Comparison of ENCODE assay signal across 27 mouse cellular contexts in the genomic region with DNA sequence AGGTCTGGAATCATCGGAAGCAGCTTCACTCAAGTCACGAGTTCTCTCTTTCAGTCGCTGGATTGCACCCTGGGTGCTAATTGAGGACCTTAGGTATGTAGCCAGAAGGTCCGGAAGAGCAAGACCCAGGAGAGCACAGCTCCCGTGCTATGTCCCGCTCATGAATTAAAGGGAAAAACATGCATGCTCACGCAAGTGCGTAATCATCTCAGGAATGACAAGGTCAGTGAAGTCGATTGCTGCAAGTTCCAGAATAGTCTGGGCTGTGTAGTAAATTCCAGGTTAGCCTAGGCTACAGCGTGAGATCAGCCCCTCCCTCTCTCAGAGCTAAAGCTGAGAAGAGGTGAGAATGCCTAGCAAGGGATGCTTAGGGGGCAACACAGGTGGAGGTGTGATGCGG.
DNase-seq lines count a peak whose midpoint lies in the region; ATAC-seq and TF ChIP-seq lines count a peak whose summit lies in the region.
"Had no signal": no experiment of that assay in that cellular context is flagged by ENCODE, and none has a peak within 500 bp of the region (broad histone marks: within the 10 kb centered on the region; RNA-seq: fewer than 3 reads in every experiment).

No protein-coding gene starts in this region.

- 62% methylated on average over 11 of the region's 11 CpGs for WGBS in kidney, adult 2 months

- H3K4me1 ChIP-seq in kidney, adult 2 months (ENCODE audit: control insufficient read depth, insufficient read depth, low read length), result no peaks in the 10 kb centered on the region
- H3K4me1 ChIP-seq: forebrain, embryonic 13.5 days; forebrain, embryonic 15.5 days had no signal

- H3K36me3 ChIP-seq in kidney, adult 2 months (ENCODE audit: control insufficient read depth, insufficient read depth, low read length), result no peaks in the 10 kb centered on the region
- H3K36me3 ChIP-seq: embryonic facial prominence, embryonic 10.5 days; embryonic facial prominence, embryonic 12.5 days; forebrain, embryonic 15.5 days; G1E had no signal

- no peak for TF ChIP-seq POLR2A in kidney, adult 2 months (IDR thresholded peaks at IDR 0.05; ENCODE audit: low read depth, low read length)

- DNase-seq in adrenal gland, adult (ENCODE audit: inconsistent age in 2 of 2, low spot score in 1 of 2), result peak; percentile 26 to 56
- no peak for DNase-seq in adrenal gland, postnatal 4 days (ENCODE audit: low spot score in 2 of 2)
- peak; percentile 47 for DNase-seq in kidney, adult 11 months
- no peak for DNase-seq in kidney, postnatal 4 days
- peak; percentile 59 for DNase-seq in kidney, adult 2 months
- DNase-seq in kidney, postnatal 14 days, result no peak
- peak; percentile 86 for DNase-seq in R1 (ENCODE audit: low read depth, low spot score)
- DNase-seq: adrenal gland, adult 2 months; adrenal gland, postnatal 10 days; adrenal gland, postnatal 25 days; B cell, adult 2 months; cerebellum, adult 11-12 months; cerebellum, adult 2 months; cerebellum, adult 9-10 months; cerebellum, postnatal 10 days; cerebellum, postnatal 25 days; forebrain, postnatal 0 days had no signal

- ATAC-seq in megakaryocyte-erythroid progenitor cell, adult 5-6 weeks (replicated peaks; ENCODE audit: low FRiP score, low TSS enrichment, poor library complexity, severe bottlenecking), result no peak
- ATAC-seq: activated CD4-positive, CD25-positive, alpha-beta regulatory T cell, adult 4 months; CD4-positive, CD25-positive, alpha-beta regulatory T cell, adult 4 months; forebrain, embryonic 13.5 days; forebrain, embryonic 15.5 days; forebrain, postnatal 0 days; Patski had no signal

- no peak overlapping the region for H3K27ac ChIP-seq in kidney, adult 2 months (ENCODE audit: insufficient read depth, low read depth, low read length)
- H3K27ac ChIP-seq: embryonic facial prominence, embryonic 10.5 days; embryonic facial prominence, embryonic 12.5 days; forebrain, embryonic 13.5 days; forebrain, embryonic 15.5 days had no signal

- H3K27me3 ChIP-seq in kidney, adult 2 months (replicated peaks; ENCODE audit: control insufficient read depth, insufficient read depth, low read length), result no peaks in the 10 kb centered on the region
- H3K27me3 ChIP-seq: CH12.LX; forebrain, embryonic 13.5 days; forebrain, embryonic 15.5 days had no signal

- no peak for TF ChIP-seq CTCF in kidney, adult 2 months (conservative IDR thresholded peaks at IDR 0.05; ENCODE audit: insufficient read depth, insufficient read length, low read depth, low read length)

- H3K4me3 ChIP-seq in kidney, adult 2 months (ENCODE audit: insufficient read depth, low read depth, low read length), result no peak overlapping the region
- H3K4me3 ChIP-seq: embryonic facial prominence, embryonic 10.5 days; embryonic facial prominence, embryonic 12.5 days; forebrain, embryonic 13.5 days; forebrain, embryonic 15.5 days had no signal

Comparison
In these comparisons a context has a peak if more than half of its experiments do, and no peak if none do; other contexts are left out.
1. DNase-seq: peak in adrenal gland, adult (2 of 2), kidney, adult 11 months (single experiment), kidney, adult 2 months (single experiment) and R1 (single experiment); none in adrenal gland, postnatal 4 days (0 of 2), kidney, postnatal 4 days (0 of 2) and kidney, postnatal 14 days (single experiment).